Mouse (Mus musculus): ENCODE measurements around the gene 1700001C19Rik.

1700001C19Rik gene

GRCm38 (mm10) chr17:47436907-47437547, at the start of gene 1700001C19Rik:
Gene 1700001C19Rik, minus strand, starts transcription at chr17:47437376.
- DNase-seq = no peak

GRCm38 (mm10) chr17:47485791-47486190, 48.6 kb upstream of the 1700001C19Rik start:
- no peak for DNase-seq

- DNase-seq = no peak
Measured at GRCm38 (mm10) chr17:47484993-47485392, 47.8 kb upstream of the 1700001C19Rik start.

GRCm38 (mm10) chr17:47484241-47484921, 47.2 kb upstream of the 1700001C19Rik start:
- DNase-seq = no peak

- DNase-seq = peak in 1 of 2 experiments; percentile 51
Measured at GRCm38 (mm10) chr17:47482401-47482800, 45.2 kb upstream of the 1700001C19Rik start.

GRCm38 (mm10) chr17:47479887-47480286, 42.7 kb upstream of the 1700001C19Rik start:
- DNase-seq = no peak

- DNase-seq = no peak
Measured at GRCm38 (mm10) chr17:47475714-47476113, 38.5 kb upstream of the 1700001C19Rik start.

- no peak for DNase-seq
Measured at GRCm38 (mm10) chr17:47475181-47475580, 38.0 kb upstream of the 1700001C19Rik start.

GRCm38 (mm10) chr17:47474250-47474649, 37.1 kb upstream of the 1700001C19Rik start:
- DNase-seq = no peak

GRCm38 (mm10) chr17:47473434-47473974, 36.3 kb upstream of the 1700001C19Rik start:
- DNase-seq = peak; percentile 35 to 60

- DNase-seq = no peak
Measured at GRCm38 (mm10) chr17:47472435-47473350, 35.5 kb upstream of the 1700001C19Rik start.

- DNase-seq = peak; percentile 77 to 78
Measured at GRCm38 (mm10) chr17:47470686-47471085, 33.5 kb upstream of the 1700001C19Rik start.

- DNase-seq = peak; percentile 70 to 72
Measured at GRCm38 (mm10) chr17:47470121-47470520, 32.9 kb upstream of the 1700001C19Rik start.

- DNase-seq = peak in 1 of 2 experiments; percentile 29
Measured at GRCm38 (mm10) chr17:47469642-47470041, 32.5 kb upstream of the 1700001C19Rik start.

GRCm38 (mm10) chr17:47468466-47468865, 31.3 kb upstream of the 1700001C19Rik start:
- peak in 1 of 2 experiments; percentile 23 for DNase-seq

GRCm38 (mm10) chr17:47468063-47468462, 30.9 kb upstream of the 1700001C19Rik start:
- no peak for DNase-seq

GRCm38 (mm10) chr17:47467659-47468058, 30.5 kb upstream of the 1700001C19Rik start:
- DNase-seq = no peak

GRCm38 (mm10) chr17:47466284-47466683, 29.1 kb upstream of the 1700001C19Rik start:
- DNase-seq = no peak

GRCm38 (mm10) chr17:47465016-47465415, 27.8 kb upstream of the 1700001C19Rik start:
- no peak for DNase-seq

- no peak for DNase-seq
Measured at GRCm38 (mm10) chr17:47464248-47464965, 27.2 kb upstream of the 1700001C19Rik start.

- no peak for DNase-seq
Measured at GRCm38 (mm10) chr17:47462728-47463388, 25.7 kb upstream of the 1700001C19Rik start.

GRCm38 (mm10) chr17:47462209-47462608, 25.0 kb upstream of the 1700001C19Rik start:
- DNase-seq = no peak

Measured in cerebellum, adult 18-20 months (tissue).